Mouse (Mus musculus) heart, postnatal 0 days (tissue): ENCODE results near the gene Relch.

ENCODE experiments used
- CTCF ChIP-seq: IDR thresholded peaks from 2 replicates; pipeline ENCODE4 v1.5.1; 2016; ENCODE audit warnings: antibody characterized with exemption, control low read depth, low read depth
- EP300 ChIP-seq: IDR thresholded peaks from 2 replicates; pipeline ENCODE4 v1.6.1; 2016; ENCODE audit warnings: antibody characterized with exemption, low read depth

- no peak for TF ChIP-seq CTCF
- no peak for TF ChIP-seq EP300
Measured at GRCm38 (mm10) chr1:105784257-105785016, 120.8 kb downstream of the Relch start.
